Mouse (Mus musculus): ENCODE measurements around the gene Nceh1. TPM values are rescaled to one million over a fixed set of nuclear protein-coding genes. Genes with fewer than 3 reads are reported as not detected.

The Nceh1 gene
- polyA plus RNA-seq, 1 experiment from 2014 or later, result 5.1 TPM

GRCm38 (mm10) chr3:27158910-27159309, 23.9 kb upstream of the Nceh1 start:
- no peaks in the 10 kb centered on the region for H3K27me3 ChIP-seq
- H3K4me2 ChIP-seq, result no peak overlapping the region
- no peak overlapping the region for H3K9ac ChIP-seq
- H3K27ac ChIP-seq (replicated peaks), result no peak overlapping the region
- H3K4me1 ChIP-seq (replicated peaks), result peaks cover 20% of the 10 kb centered on the region
- WGBS (ENCODE audit: insufficient replicate concordance), result 51% methylated on average over 4 of the region's 4 CpGs
- no peaks in the 10 kb centered on the region for H3K36me3 ChIP-seq (replicated peaks)
- H3K4me3 ChIP-seq (replicated peaks), result no peak overlapping the region
- ATAC-seq (ENCODE audit: insufficient read depth), result no peak
- no peaks in the 10 kb centered on the region for H3K9me3 ChIP-seq (replicated peaks)

- Histone ChIP-seq H3K36me3 (replicated peaks) (no peaks in the 10 kb centered on the region), H3K4me3 (replicated peaks) (no peak overlapping the region), H3K9me3 (replicated peaks) (no peaks in the 10 kb centered on the region), H3K9ac (no peak overlapping the region), H3K4me2 (no peak overlapping the region), H3K4me1 (replicated peaks) (0 out of 2 replicates have a peak, but pooled peaks cover 3% of the 10 kb centered on the region), H3K27me3 (no peaks in the 10 kb centered on the region), H3K27ac (replicated peaks) (no peak overlapping the region)
- ATAC-seq (ENCODE audit: insufficient read depth), result no peak
- 66% methylated on average over 6 of the region's 6 CpGs for WGBS (ENCODE audit: insufficient replicate concordance)
Measured at GRCm38 (mm10) chr3:27161645-27162409, 20.9 kb upstream of the Nceh1 start.

GRCm38 (mm10) chr3:27162410-27162804, 20.4 kb upstream of the Nceh1 start:
- Histone ChIP-seq H3K9ac (no peak overlapping the region), H3K36me3 (replicated peaks) (no peaks in the 10 kb centered on the region), H3K4me3 (replicated peaks) (no peak overlapping the region), H3K9me3 (replicated peaks) (no peaks in the 10 kb centered on the region), H3K27me3 (no peaks in the 10 kb centered on the region), H3K27ac (replicated peaks) (no peak overlapping the region), H3K4me2 (no peak overlapping the region), H3K4me1 (replicated peaks) (no peaks in the 10 kb centered on the region)
- WGBS (ENCODE audit: insufficient replicate concordance), result 47% methylated on average over 2 of the region's 2 CpGs
- ATAC-seq (ENCODE audit: insufficient read depth), result no peak

- no peak overlapping the region for H3K27ac ChIP-seq (replicated peaks)
- H3K4me2 ChIP-seq, result no peak overlapping the region
- ATAC-seq (ENCODE audit: insufficient read depth), result no peak
- 64% methylated on average over 3 of the region's 3 CpGs for WGBS (ENCODE audit: insufficient replicate concordance)
- H3K27me3 ChIP-seq, result no peaks in the 10 kb centered on the region
- H3K9me3 ChIP-seq (replicated peaks), result no peaks in the 10 kb centered on the region
- no peaks in the 10 kb centered on the region for H3K36me3 ChIP-seq (replicated peaks)
- no peaks in the 10 kb centered on the region for H3K4me1 ChIP-seq (replicated peaks)
- H3K9ac ChIP-seq, result no peak overlapping the region
- H3K4me3 ChIP-seq (replicated peaks), result no peak overlapping the region
Measured at GRCm38 (mm10) chr3:27165481-27166065, 17.2 kb upstream of the Nceh1 start.

- Histone ChIP-seq H3K4me1 (replicated peaks) (no peaks in the 10 kb centered on the region), H3K27me3 (no peaks in the 10 kb centered on the region), H3K36me3 (replicated peaks) (no peaks in the 10 kb centered on the region), H3K4me3 (replicated peaks) (no peak overlapping the region), H3K4me2 (no peak overlapping the region), H3K27ac (replicated peaks) (no peak overlapping the region), H3K9me3 (replicated peaks) (no peaks in the 10 kb centered on the region), H3K9ac (no peak overlapping the region)
- ATAC-seq (ENCODE audit: insufficient read depth), result no peak
- WGBS (ENCODE audit: insufficient replicate concordance), result 52% methylated on average over 1 of the region's 1 CpGs
Measured at GRCm38 (mm10) chr3:27170257-27170656, 12.5 kb upstream of the Nceh1 start.

- 62% methylated on average over 8 of the region's 8 CpGs for WGBS (ENCODE audit: insufficient replicate concordance)
- peaks cover 14% of the 10 kb centered on the region for H3K4me1 ChIP-seq (replicated peaks)
- H3K36me3 ChIP-seq (replicated peaks), result no peaks in the 10 kb centered on the region
- no peak overlapping the region for H3K4me3 ChIP-seq (replicated peaks)
- no peak for ATAC-seq (ENCODE audit: insufficient read depth)
- H3K27me3 ChIP-seq, result no peaks in the 10 kb centered on the region
- no peak overlapping the region for H3K27ac ChIP-seq (replicated peaks)
- no peak overlapping the region for H3K4me2 ChIP-seq
- H3K9ac ChIP-seq, result no peak overlapping the region
- H3K9me3 ChIP-seq (replicated peaks), result no peaks in the 10 kb centered on the region
Measured at GRCm38 (mm10) chr3:27179711-27180110, 3.1 kb upstream of the Nceh1 start.

- H3K4me1 ChIP-seq (replicated peaks), result peaks cover 15% of the 10 kb centered on the region
- peak overlapping the region; percentile 37; the same call in 1 of the 2 replicates for H3K9ac ChIP-seq
- H3K36me3 ChIP-seq (replicated peaks), result no peaks in the 10 kb centered on the region
- no peak for ATAC-seq (ENCODE audit: insufficient read depth)
- no peaks in the 10 kb centered on the region for H3K9me3 ChIP-seq (replicated peaks)
- peak overlapping the region; percentile 65 for H3K4me3 ChIP-seq (replicated peaks)
- no peaks in the 10 kb centered on the region for H3K27me3 ChIP-seq
- H3K4me2 ChIP-seq, result peak overlapping the region; percentile 93
- no peak overlapping the region for H3K27ac ChIP-seq (replicated peaks)
- 11% methylated on average over 19 of the region's 19 CpGs for WGBS (ENCODE audit: insufficient replicate concordance)
Measured at GRCm38 (mm10) chr3:27183601-27184175, 923 bp downstream of the Nceh1 start.

- Histone ChIP-seq H3K4me2 (no peak overlapping the region), H3K4me1 (replicated peaks) (peaks cover 41% of the 10 kb centered on the region), H3K9me3 (replicated peaks) (no peaks in the 10 kb centered on the region), H3K27ac (replicated peaks) (no peak overlapping the region), H3K9ac (no peak overlapping the region), H3K36me3 (replicated peaks) (no peaks in the 10 kb centered on the region), H3K4me3 (replicated peaks) (no peak overlapping the region), H3K27me3 (no peaks in the 10 kb centered on the region)
- ATAC-seq (ENCODE audit: insufficient read depth), result no peak
- WGBS (ENCODE audit: insufficient replicate concordance), result 75% methylated on average over 1 of the region's 1 CpGs
Measured at GRCm38 (mm10) chr3:27188386-27188785, 5.6 kb downstream of the Nceh1 start.

GRCm38 (mm10) chr3:27189320-27190261, 6.8 kb downstream of the Nceh1 start:
- Histone ChIP-seq H3K9me3 (replicated peaks) (no peaks in the 10 kb centered on the region), H3K9ac (no peak overlapping the region), H3K4me3 (replicated peaks) (no peak overlapping the region), H3K36me3 (replicated peaks) (no peaks in the 10 kb centered on the region), H3K27me3 (no peaks in the 10 kb centered on the region), H3K27ac (replicated peaks) (no peak overlapping the region), H3K4me2 (no peak overlapping the region), H3K4me1 (replicated peaks) (peaks cover 44% of the 10 kb centered on the region)
- 67% methylated on average over 14 of the region's 14 CpGs for WGBS (ENCODE audit: insufficient replicate concordance)
- no peak for ATAC-seq (ENCODE audit: insufficient read depth)

GRCm38 (mm10) chr3:27190865-27191264, 8.1 kb downstream of the Nceh1 start:
- no peak overlapping the region for H3K4me2 ChIP-seq
- 64% methylated on average over 4 of the region's 4 CpGs for WGBS (ENCODE audit: insufficient replicate concordance)
- no peak overlapping the region for H3K27ac ChIP-seq (replicated peaks)
- H3K4me1 ChIP-seq (replicated peaks), result peaks cover 44% of the 10 kb centered on the region
- H3K9me3 ChIP-seq (replicated peaks), result no peaks in the 10 kb centered on the region
- ATAC-seq (ENCODE audit: insufficient read depth), result no peak
- no peaks in the 10 kb centered on the region for H3K36me3 ChIP-seq (replicated peaks)
- no peak overlapping the region for H3K4me3 ChIP-seq (replicated peaks)
- no peak overlapping the region for H3K9ac ChIP-seq
- H3K27me3 ChIP-seq, result no peaks in the 10 kb centered on the region

- ATAC-seq (ENCODE audit: insufficient read depth), result no peak
- Histone ChIP-seq H3K36me3 (replicated peaks) (no peaks in the 10 kb centered on the region), H3K4me2 (no peak overlapping the region), H3K4me3 (replicated peaks) (no peak overlapping the region), H3K9ac (no peak overlapping the region), H3K4me1 (replicated peaks) (peaks cover 44% of the 10 kb centered on the region), H3K27ac (replicated peaks) (no peak overlapping the region), H3K27me3 (no peaks in the 10 kb centered on the region), H3K9me3 (replicated peaks) (no peaks in the 10 kb centered on the region)
- WGBS (ENCODE audit: insufficient replicate concordance), result 61% methylated on average over 6 of the region's 6 CpGs
Measured at GRCm38 (mm10) chr3:27191856-27192255, 9.1 kb downstream of the Nceh1 start.
